Mouse (Mus musculus) ovary, adult 2 months (tissue): ENCODE data around the gene Polg2. TPM values are rescaled to one million over a fixed set of nuclear protein-coding genes. Genes with fewer than 3 reads are reported as not detected.

Source experiments
- polyA plus RNA-seq: library from polyadenylated mRNA; depleted of rRNA; stranded (reverse); fragments of >200 nt; gene quantifications from 2 replicates; pipeline ENCODE4 v1.2.3, GENCODE M21; 2012; rRNA removed

Polg2 gene
- 8.5 and 10.7 TPM in 2 replicates for polyA plus RNA-seq

GRCm38 (mm10) chr11:106779388-106780088, at the start of gene Polg2:
Gene Polg2 (minus strand): TSS chr11:106779537.

GRCm38 (mm10) chr11:106788775-106789459, 9.6 kb upstream of the Polg2 start, which contains the start of the genes Ddx5 and Cep95:
Gene Ddx5 (minus strand): TSS chr11:106789185.
Gene Cep95 (plus strand): TSS chr11:106789252.

GRCm38 (mm10) chr11:106751039-106752018, 28.0 kb downstream of the Polg2 start, which contains the start of gene Milr1:
Gene Milr1 (plus strand): TSS chr11:106751226.

GRCm38 (mm10) chr11:106750121-106750751, 29.1 kb downstream of the Polg2 start, which contains the start of gene Pecam1:
Gene Pecam1 (minus strand): TSS chr11:106750628.

Other genes starting within 250 kb of the Polg2 start
- 20.7 and 22.8 TPM in 2 replicates for gene Tex2, start 166.1 kb downstream of the Polg2 start, polyA plus RNA-seq
- 27.7 and 30.2 TPM in 2 replicates for gene Pecam1, start 28.9 kb downstream of the Polg2 start, polyA plus RNA-seq
- gene Milr1, start 28.3 kb downstream of the Polg2 start, polyA plus RNA-seq = 0.45 and 0.58 TPM in 2 replicates
- gene Ddx5, start 9.6 kb upstream of the Polg2 start, polyA plus RNA-seq = 676 and 1,661 TPM in 2 replicates
- gene Cep95, start 9.7 kb upstream of the Polg2 start, polyA plus RNA-seq = 1.8 and 2.8 TPM in 2 replicates
- gene Smurf2, start 141.2 kb upstream of the Polg2 start, polyA plus RNA-seq = 6.3 TPM in 2 replicates
- gene Kpna2, start 220.0 kb upstream of the Polg2 start, polyA plus RNA-seq = 25.7 and 27.9 TPM in 2 replicates
- 7.6 and 7.7 TPM in 2 replicates for gene 1810010H24Rik, start 246.1 kb upstream of the Polg2 start, polyA plus RNA-seq